Mouse (Mus musculus) heart, embryonic 11.5 days (tissue): ENCODE results near the gene Mrps15. TPM values are rescaled to one million over a fixed set of nuclear protein-coding genes. Genes with fewer than 3 reads are reported as not detected.
A peak's percentile ranks its signal among the peaks of the same experiment; 100 is the strongest.

Experiments used
- ATAC-seq: fragments of 200-750 bp; cut with Nextera tagmentation; replicated peaks from 2 replicates; pipeline ENCODE4 v1.8.0; 2017; ENCODE audit warnings: moderate library complexity; ENCODE audit not compliant: insufficient number of reproducible peaks, low FRiP score, low TSS enrichment
- H3K27ac ChIP-seq: fragments of 300-500 bp; sonication (generic); 2 replicates; pipeline ENCODE4 v1.5.1; 2014; ENCODE audit warnings: mild to moderate bottlenecking, low read depth, low read length
- H3K27me3 ChIP-seq: fragments of 300-500 bp; sonication (generic); 2 replicates; pipeline ENCODE4 v1.6.1; 2014; ENCODE audit warnings: mild to moderate bottlenecking, low read length, mixed read lengths; ENCODE audit not compliant: control insufficient read depth, insufficient read depth
- H3K36me3 ChIP-seq: fragments of 300-500 bp; sonication (generic); 2 replicates; pipeline ENCODE4 v1.6.1; 2014; ENCODE audit warnings: mild to moderate bottlenecking, low read length, moderate library complexity, mixed read lengths; ENCODE audit not compliant: control insufficient read depth, insufficient read depth
- H3K4me1 ChIP-seq: fragments of 300-500 bp; sonication (generic); 2 replicates; pipeline ENCODE4 v1.6.1; 2014; ENCODE audit warnings: low read length; ENCODE audit not compliant: control insufficient read depth, insufficient read depth
- H3K4me2 ChIP-seq: fragments of 300-500 bp; sonication (generic); 2 replicates; pipeline ENCODE4 v1.6.1; 2014; ENCODE audit warnings: mild to moderate bottlenecking, moderate library complexity
- H3K4me3 ChIP-seq: fragments of 300-500 bp; sonication (generic); 2 replicates; pipeline ENCODE4 v1.5.1; 2014; ENCODE audit warnings: low read depth, low read length
- H3K9ac ChIP-seq: fragments of 300-500 bp; sonication (generic); 2 replicates; pipeline ENCODE4 v1.6.1; 2014; ENCODE audit warnings: mild to moderate bottlenecking, low read depth, low read length, moderate library complexity
- H3K9me3 ChIP-seq: fragments of 300-500 bp; sonication (generic); replicated peaks from 2 replicates; pipeline ENCODE4 v1.6.1; 2016; ENCODE audit warnings: low read length; ENCODE audit not compliant: control insufficient read depth
- WGBS: fragments of 180-500 bp; shearing (Covaris S2); extraction: QIAGEN DNeasy Blood & Tissue Kit; methylation state at CpG from one replicate; pipeline ENCODE4 v1.1.7; 2014; ENCODE audit not compliant: insufficient replicate concordance; 5-methylcytosine and 5-hydroxymethylcytosine counted together
- polyA plus RNA-seq: library from polyadenylated mRNA; unstranded; fragments of >200 nt; fragmentation: Nextera tagmentation; extraction: Ambion mirVana; gene quantifications from 2 replicates; pipeline ENCODE4 v1.2.1, GENCODE M21; 2014

Gene Mrps15
- polyA plus RNA-seq, 1 experiment from 2014 or later = 155 TPM

DNA sequence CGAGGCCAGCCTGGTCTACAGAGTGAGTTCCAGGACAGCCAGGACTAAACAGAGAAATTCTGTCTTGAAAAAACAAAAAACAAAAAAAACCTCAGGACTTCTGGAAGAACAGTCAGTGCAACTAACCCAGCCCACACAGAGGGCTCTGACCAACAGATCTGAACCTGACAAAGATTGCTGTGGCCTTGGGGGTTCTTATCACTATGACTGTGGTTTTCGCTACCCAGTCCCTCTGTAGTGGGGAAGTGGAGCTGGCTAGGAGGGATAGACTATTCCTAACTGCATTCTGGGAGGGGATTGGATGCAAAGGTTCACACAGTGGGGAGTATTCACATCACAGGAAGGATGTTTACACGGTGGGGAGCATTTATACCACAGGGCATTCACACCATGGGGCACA, 17.7 kb upstream of the Mrps15 start:
- Histone ChIP-seq H3K9me3 (no peaks in the 10 kb centered on the region), H3K4me1 (no peaks in the 10 kb centered on the region), H3K4me3 (no peak overlapping the region), H3K9ac (no peak overlapping the region), H3K27ac (no peak overlapping the region), H3K4me2 (no peak overlapping the region), H3K27me3 (no peaks in the 10 kb centered on the region), H3K36me3 (no peaks in the 10 kb centered on the region)
- no peak for ATAC-seq
- WGBS = 55% methylated on average over 3 of the region's 3 CpGs

DNA sequence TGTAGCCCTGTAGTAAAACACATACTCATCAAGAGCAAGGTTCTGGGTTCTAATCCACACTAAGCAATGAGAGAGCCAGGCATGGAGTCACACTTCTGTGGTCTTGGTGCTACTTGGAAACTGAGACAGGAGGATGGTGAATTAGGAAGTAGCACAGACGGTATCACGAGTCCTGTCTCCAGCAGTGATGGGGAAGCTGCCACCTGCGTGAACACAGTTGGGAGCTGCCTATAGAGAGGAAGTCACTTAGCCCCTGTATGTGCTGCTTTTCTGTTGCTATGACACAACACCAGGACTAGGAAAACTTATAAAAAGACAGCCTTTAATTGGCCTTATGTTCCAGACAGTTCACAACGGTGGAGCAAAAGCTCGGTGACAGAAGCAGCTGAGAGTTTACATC, 16.0 kb upstream of the Mrps15 start:
- 70% methylated on average over 5 of the region's 5 CpGs for WGBS
- H3K4me3 ChIP-seq = no peak overlapping the region

DNA sequence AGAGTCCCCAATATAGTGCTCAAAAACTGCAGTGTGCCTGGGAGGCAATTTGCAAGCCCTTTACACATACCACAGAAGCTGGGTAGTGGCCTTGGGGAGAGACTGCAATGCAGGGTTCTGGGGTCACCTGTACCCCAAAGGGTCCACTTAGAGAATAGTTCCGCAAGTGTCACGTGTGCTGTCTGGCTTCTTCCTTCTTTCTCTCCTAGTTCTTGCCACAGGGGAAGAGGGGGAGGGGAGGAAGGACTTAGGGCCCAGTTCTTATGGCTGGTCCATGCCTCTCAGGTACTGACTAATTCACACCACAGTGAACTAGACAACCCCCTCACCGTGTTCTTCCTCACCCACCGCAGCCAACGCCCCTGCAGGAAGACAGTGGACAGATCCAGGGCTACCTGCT, 11.3 kb upstream of the Mrps15 start:
- no peak for ATAC-seq
- WGBS = 82% methylated on average over 5 of the region's 5 CpGs
- Histone ChIP-seq H3K4me1 (no peaks in the 10 kb centered on the region), H3K9ac (no peak overlapping the region), H3K36me3 (no peaks in the 10 kb centered on the region), H3K4me3 (no peak overlapping the region), H3K4me2 (no peak overlapping the region), H3K27ac (no peak overlapping the region), H3K9me3 (no peaks in the 10 kb centered on the region), H3K27me3 (no peaks in the 10 kb centered on the region)

More for the DNA sequence above, 16.0 kb upstream of the Mrps15 start:
- no peak overlapping the region for H3K4me2 ChIP-seq
- H3K27ac ChIP-seq = no peak overlapping the region
- no peak overlapping the region for H3K9ac ChIP-seq
- no peak for ATAC-seq
- H3K4me1 ChIP-seq = no peaks in the 10 kb centered on the region
- no peaks in the 10 kb centered on the region for H3K36me3 ChIP-seq
- no peaks in the 10 kb centered on the region for H3K9me3 ChIP-seq
- no peaks in the 10 kb centered on the region for H3K27me3 ChIP-seq

DNA sequence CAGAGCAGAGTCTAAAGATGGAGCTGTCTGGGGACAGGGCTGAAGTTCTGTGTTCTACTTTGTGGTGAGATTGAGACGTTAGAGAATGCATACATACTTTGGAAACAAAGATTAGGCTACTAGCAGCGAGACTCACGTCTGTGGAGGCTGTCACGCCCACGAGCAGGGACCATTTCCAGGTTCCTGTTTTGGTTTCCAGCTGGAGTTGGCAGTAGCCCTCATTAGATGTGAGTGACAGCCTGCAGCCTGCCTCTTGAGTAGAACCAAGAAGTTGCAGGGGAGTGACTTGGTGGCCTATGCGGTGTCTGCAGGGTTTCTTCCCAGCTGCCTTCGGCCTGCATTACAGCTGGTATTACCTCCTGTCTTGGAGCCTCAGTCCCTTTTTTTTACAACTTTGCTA, 4.9 kb downstream of the Mrps15 start:
- H3K9ac ChIP-seq = no peak overlapping the region
- no peak overlapping the region for H3K4me3 ChIP-seq
- no peaks in the 10 kb centered on the region for H3K9me3 ChIP-seq
- ATAC-seq = no peak
- no peak overlapping the region for H3K27ac ChIP-seq
- WGBS = 78% methylated on average over 7 of the region's 7 CpGs
- H3K4me2 ChIP-seq = no peak overlapping the region
- no peaks in the 10 kb centered on the region for H3K27me3 ChIP-seq
- H3K36me3 ChIP-seq = peaks cover 14% of the 10 kb centered on the region
- peaks cover 7% of the 10 kb centered on the region for H3K4me1 ChIP-seq

DNA sequence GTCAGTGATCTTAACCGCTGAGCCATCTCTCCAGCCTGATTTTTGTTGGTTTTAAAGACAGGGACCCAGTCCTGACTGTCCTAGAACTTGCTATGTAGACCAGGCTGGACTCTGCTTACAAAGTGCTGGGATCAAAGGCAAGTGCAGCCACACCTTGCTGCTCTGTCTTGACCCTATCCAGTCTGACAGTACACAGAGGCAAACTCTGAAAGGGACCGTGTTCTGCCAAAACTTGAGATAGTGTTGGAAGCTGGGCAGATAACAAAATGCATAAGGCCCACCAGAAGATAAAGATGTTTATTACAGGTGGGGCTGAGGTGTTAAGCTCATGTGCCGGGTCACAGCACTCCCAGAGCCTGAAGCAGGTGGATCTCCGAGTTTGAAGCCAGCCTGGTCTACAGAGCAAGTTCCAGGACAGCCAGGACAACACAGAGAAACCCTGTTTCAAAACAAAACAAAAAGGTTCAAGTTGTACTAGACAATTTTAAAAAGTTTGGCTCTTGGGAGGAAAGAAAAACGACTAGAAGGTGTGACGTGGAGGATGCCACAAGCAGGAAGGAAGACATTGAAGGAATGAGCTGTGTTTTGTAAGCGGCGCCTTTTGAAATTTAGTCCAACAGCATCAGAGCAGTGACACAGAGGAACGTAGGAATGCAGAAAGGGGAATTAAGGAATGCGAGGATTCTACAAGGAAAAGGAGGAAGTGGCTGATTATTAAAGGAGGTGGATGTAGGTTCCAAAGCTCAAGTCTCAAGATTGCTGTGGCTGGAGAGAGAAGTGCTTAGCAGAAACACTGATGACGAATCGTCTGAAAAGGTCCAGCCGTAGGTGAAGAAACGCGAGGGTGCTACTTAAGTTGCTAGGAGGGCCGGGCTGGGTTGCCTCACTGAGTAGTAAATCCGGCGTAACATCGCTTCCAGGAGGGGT, 10.7 kb downstream of the Mrps15 start:
- H3K27ac ChIP-seq = peak overlapping the region; percentile 64
- WGBS = 12% methylated on average over 19 of the region's 19 CpGs

DNA sequence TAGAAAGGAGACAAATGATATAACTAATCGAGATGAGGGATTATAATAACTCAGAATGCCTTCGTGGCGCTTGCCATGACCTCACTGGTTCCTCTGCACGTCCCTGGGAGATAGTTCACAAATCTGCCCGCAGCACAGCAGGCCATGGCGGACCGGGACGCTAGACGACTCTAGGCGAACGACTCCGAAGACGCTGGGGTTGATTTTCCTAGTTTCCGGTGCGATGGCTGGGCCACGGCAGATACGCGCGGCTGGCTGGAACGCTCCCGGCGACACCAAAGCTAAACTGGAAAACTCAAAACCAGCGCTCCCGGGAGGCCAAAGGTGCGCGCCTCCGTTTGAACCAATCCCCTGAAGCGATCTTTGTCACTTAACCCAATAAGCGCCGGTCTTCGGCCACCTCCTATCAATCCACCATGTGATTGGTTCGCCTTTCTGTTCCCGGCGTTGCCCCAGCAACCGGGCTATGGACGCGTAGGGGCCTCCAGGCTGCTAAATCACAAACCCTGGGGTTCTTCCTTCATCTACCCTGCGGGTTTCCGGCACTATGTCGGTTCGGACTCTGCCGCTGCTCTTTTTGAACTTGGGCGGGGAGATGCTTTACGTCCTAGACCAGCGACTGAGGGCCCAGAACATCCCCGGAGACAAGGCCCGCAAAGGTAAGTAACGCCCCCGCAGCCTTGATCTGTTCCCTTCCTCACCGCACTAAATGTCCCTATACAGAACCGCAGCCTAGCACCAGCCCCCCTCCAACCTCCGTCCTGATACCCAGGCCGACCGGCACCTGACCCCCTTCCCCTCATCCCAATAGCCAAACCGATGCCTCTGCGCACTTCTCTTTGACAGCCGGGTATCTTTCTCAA, 11.6 kb downstream of the Mrps15 start, which contains the start of gene Oscp1:
Gene Oscp1, plus strand, starts transcription at position 432 of the 863 bp plus-strand sequence.
- Histone ChIP-seq H3K9me3 (no peaks in the 10 kb centered on the region), H3K4me3 (peak within 1 kb of the TSS; percentile 73), H3K9ac (peak within 1 kb of the TSS; percentile 75), H3K27ac (peak within 1 kb of the TSS; percentile 64), H3K4me1 (peaks cover 6% of the 10 kb centered on the region), H3K27me3 (no peaks in the 10 kb centered on the region), H3K4me2 (peak within 1 kb of the TSS; percentile 76), H3K36me3 (peaks cover 7% of the 10 kb centered on the region)
- under 1% methylated on average over 57 of the region's 57 CpGs for WGBS
- peak; percentile 93 for ATAC-seq

More for the DNA sequence above, 10.7 kb downstream of the Mrps15 start:
- peaks cover 6% of the 10 kb centered on the region for H3K4me1 ChIP-seq
- H3K4me2 ChIP-seq = peak overlapping the region; percentile 76
- peaks cover 7% of the 10 kb centered on the region for H3K36me3 ChIP-seq
- H3K4me3 ChIP-seq = peak overlapping the region; percentile 73
- H3K27me3 ChIP-seq = no peaks in the 10 kb centered on the region
- no peaks in the 10 kb centered on the region for H3K9me3 ChIP-seq
- H3K9ac ChIP-seq = peak overlapping the region; percentile 75
- ATAC-seq = no peak

DNA sequence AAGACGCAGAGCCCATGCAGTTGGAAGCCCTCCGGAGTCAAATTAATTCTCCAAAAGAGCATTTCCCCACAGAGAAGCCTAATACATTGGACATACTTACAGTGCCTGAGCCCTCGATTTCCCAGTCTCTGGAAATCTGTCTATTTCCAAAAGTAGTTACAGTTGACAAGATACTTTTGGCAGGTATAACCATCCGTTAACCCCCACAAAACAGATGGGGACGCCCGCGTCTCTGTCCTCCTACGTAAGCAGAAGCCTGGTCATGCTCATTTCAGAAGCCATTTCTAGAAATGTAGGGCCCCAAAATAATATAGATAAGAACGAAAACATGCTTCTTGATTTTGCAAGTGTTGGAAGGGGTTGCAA, 12.3 kb downstream of the Mrps15 start:
- H3K4me3 ChIP-seq = peak overlapping the region; percentile 73
- no peaks in the 10 kb centered on the region for H3K9me3 ChIP-seq
- peak overlapping the region; percentile 68 for H3K9ac ChIP-seq
- no peaks in the 10 kb centered on the region for H3K27me3 ChIP-seq
- 37% methylated on average over 9 of the region's 9 CpGs for WGBS
- H3K4me1 ChIP-seq = peaks cover 6% of the 10 kb centered on the region
- H3K4me2 ChIP-seq = peak overlapping the region; percentile 76
- ATAC-seq = no peak
- no peak overlapping the region for H3K27ac ChIP-seq
- H3K36me3 ChIP-seq = peaks cover 7% of the 10 kb centered on the region

DNA sequence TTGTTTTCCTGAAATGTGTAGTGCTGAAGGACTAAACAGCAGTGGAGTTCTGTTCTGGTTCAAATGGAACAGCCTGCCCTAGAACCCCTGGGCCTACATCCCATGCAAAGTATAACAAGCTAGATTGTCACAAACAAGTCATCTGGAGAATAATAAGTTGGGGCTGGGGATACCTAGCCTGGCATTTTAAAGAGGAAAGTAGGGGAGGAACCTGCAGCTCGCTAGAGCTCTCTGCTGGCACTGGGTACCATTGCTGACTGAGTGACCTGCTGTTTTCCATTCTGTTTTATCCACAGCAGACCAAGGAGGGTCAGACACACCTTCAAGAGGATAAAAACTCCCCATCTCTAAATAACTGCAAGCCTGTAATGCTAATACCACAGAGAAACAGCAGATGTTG, 16.1 kb downstream of the Mrps15 start:
- Histone ChIP-seq H3K9ac (no peak overlapping the region), H3K4me2 (no peak overlapping the region), H3K27ac (no peak overlapping the region), H3K36me3 (no peaks in the 10 kb centered on the region), H3K9me3 (no peaks in the 10 kb centered on the region), H3K27me3 (no peaks in the 10 kb centered on the region), H3K4me3 (no peak overlapping the region), H3K4me1 (no peaks in the 10 kb centered on the region; the same call in 1 of the 2 replicates)
- WGBS = 30% methylated on average over 1 of the region's 1 CpGs
- ATAC-seq = no peak
